Mouse (Mus musculus) midbrain, embryonic 12.5 days (tissue): ENCODE data around the gene Gm826. TPM values are rescaled to one million over a fixed set of nuclear protein-coding genes. Genes with fewer than 3 reads are reported as not detected.

ENCODE experiments used
- polyA plus RNA-seq: library from polyadenylated mRNA; unstranded; fragments of >200 nt; fragmentation: Nextera tagmentation; extraction: Ambion mirVana; gene quantifications from 2 replicates; pipeline ENCODE4 v1.2.1, GENCODE M21; 2016

Gm826 gene
- polyA plus RNA-seq, 1 experiment from 2014 or later = 0.33 TPM

Other genes with a start within 250 kb of the Gm826 start
- 8.6 and 8.8 TPM in 2 replicates for gene Mafb, start 32.9 kb upstream of the Gm826 start, polyA plus RNA-seq